Comparison of ENCODE assay signal across 8 mouse cellular contexts in genomic region chr11:118289999-118290889, GRCm38 (mm10). TPM values are rescaled to one million over a fixed set of nuclear protein-coding genes. Genes with fewer than 3 reads are reported as not detected.
DNase-seq lines count a peak whose midpoint lies in the region; ATAC-seq and TF ChIP-seq lines count a peak whose summit lies in the region.

Usp36 (minus strand) TSS chr11:118290244.

- peak; percentile 91 for ATAC-seq in Patski
- peak; percentile 100 for ATAC-seq in hindbrain, embryonic 13.5 days (ENCODE audit: low FRiP score)

- H3K4me2 ChIP-seq in hindbrain, embryonic 13.5 days = peak within 1 kb of the TSS; percentile 96

- in situ Hi-C loops in Patski (cut with MboI; ENCODE audit: low pct_unique_long_range_greater_than_20kb) = no loop called here

- peak within 1 kb of the TSS; percentile 92 for H3K4me3 ChIP-seq in hindbrain, embryonic 13.5 days

- POLR2A ChIA-PET in Patski (lab: Charles Lee) = interaction anchor here (0.6 to 1.4 kb wide), 4 partner anchors 9 to 112 kb away, joined by 3 to 5 read pairs (median 3); partner anchors contain the start of genes Cyth1 and Lgals3bp

- peak within 1 kb of the TSS; percentile 94 for H3K27ac ChIP-seq in hindbrain, embryonic 13.5 days

- no peak for TF ChIP-seq CTCF in Patski (IDR thresholded peaks at IDR 0.05)

- H3K27me3 ChIP-seq in Patski = no peaks in the 10 kb centered on the region
- no peaks in the 10 kb centered on the region for H3K27me3 ChIP-seq in hindbrain, embryonic 13.5 days

- CTCF ChIA-PET in Patski (lab: Charles Lee) = interaction anchor here (1.4 to 2.4 kb wide), 3 partner anchors 9 to 89 kb away, joined by 3 to 8 read pairs (median 5); no protein-coding TSS in a partner anchor

- peak; percentile 98 for DNase-seq in Patski (ENCODE audit: low read depth, low spot score)
- peak; percentile 100 for DNase-seq in cerebellum, postnatal 14 days
- peak; percentile 100 for DNase-seq in frontal cortex, postnatal 14 days (ENCODE audit: low spot score in 2 of 2)
- peak; percentile 99 to 100 for DNase-seq in layer of hippocampus, postnatal 25 days (ENCODE audit: extremely low spot score in 1 of 2, low spot score in 1 of 2)
- DNase-seq in lung, postnatal 25 days (ENCODE audit: low spot score) = peak; percentile 100
- DNase-seq in retina, embryonic 14.5 days (ENCODE audit: low spot score) = peak; percentile 99
- peak; percentile 98 for DNase-seq in thymus, postnatal 4 days

- H3K9me3 ChIP-seq in hindbrain, embryonic 13.5 days = no peaks in the 10 kb centered on the region

- 1% methylated on average over 68 of the region's 68 CpGs for WGBS in hindbrain, embryonic 13.5 days

- peak within 1 kb of the TSS; percentile 92 for H3K9ac ChIP-seq in hindbrain, embryonic 13.5 days

- H3K36me3 ChIP-seq in hindbrain, embryonic 13.5 days = peaks cover 25% of the 10 kb centered on the region

- H3K4me1 ChIP-seq in hindbrain, embryonic 13.5 days (replicated peaks) = peaks cover 28% of the 10 kb centered on the region

RNA-seq across cellular contexts. Expression of gene Usp36, which starts in this region (rescaled TPM):
- 26.0 TPM for polyA plus RNA-seq in Patski (2021)
- polyA plus RNA-seq in hindbrain, embryonic 13.5 days (2015; fragmentation: Nextera tagmentation; extraction: Ambion mirVana) = 16.0 and 17.6 TPM in 2 replicates
- total RNA-seq in layer of hippocampus, postnatal 25 days (2021) = 10 to 100 TPM; 20.3 to 26.7 TPM

Comparison
In these comparisons a context has a peak if more than half of its experiments do, and no peak if none do; other contexts are left out.
1. Peak in every context shown above with its lines: DNase-seq, ATAC-seq, H3K4me3 ChIP-seq and H3K27ac ChIP-seq.